Mouse (Mus musculus): ENCODE data around the gene Nr3c2. TPM values are rescaled to one million over a fixed set of nuclear protein-coding genes. Genes with fewer than 3 reads are reported as not detected.

Nr3c2 gene
- total RNA-seq, 1 experiment = 1.4 TPM

DNA sequence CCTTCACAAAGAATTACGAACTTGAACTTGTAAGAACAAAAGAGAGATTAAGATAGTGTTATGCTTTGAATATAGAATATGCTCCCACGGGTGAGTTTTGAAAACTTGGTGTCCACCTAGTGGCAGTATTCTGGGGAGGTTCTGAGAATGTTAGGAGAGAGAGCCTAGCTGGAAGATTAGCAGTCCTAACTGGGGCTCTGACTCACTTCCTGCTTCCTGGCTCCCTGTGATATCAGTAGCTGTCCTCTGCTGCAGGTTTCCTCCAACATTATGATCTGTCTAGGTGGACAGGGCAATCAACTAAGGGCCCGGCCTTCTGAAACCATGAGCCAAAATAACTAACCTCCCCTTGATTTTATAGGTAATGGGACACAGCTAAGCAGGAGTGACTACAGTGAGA is 385.2 kb downstream of the Nr3c2 start:
- Histone ChIP-seq H3K27ac (ENCODE audit: insufficient read depth, low read depth, low read length, poor library complexity, severe bottlenecking) (no peak overlapping the region), H3K9me3 (ENCODE audit: control insufficient read depth, insufficient read depth, low read depth, low read length) (no peaks in the 10 kb centered on the region), H3K4me1 (ENCODE audit: control insufficient read depth in 2 of 2, insufficient read depth in 2 of 2, low read length in 2 of 2, poor library complexity in 1 of 2) (no peaks in the 10 kb centered on the region), H3K36me3 (ENCODE audit: control insufficient read depth, insufficient read depth, low read length, poor library complexity, severe bottlenecking) (no peaks in the 10 kb centered on the region), H3K9ac (ENCODE audit: insufficient read depth, low read depth, low read length, poor library complexity, severe bottlenecking) (no peak overlapping the region), H3K4me3 (ENCODE audit: insufficient read depth in 1 of 2, low read depth in 1 of 2, low read length in 2 of 2, poor library complexity in 1 of 2, severe bottlenecking in 1 of 2) (no peak overlapping the region)
- TF ChIP-seq ZNF384 (IDR thresholded peaks at IDR 0.05; ENCODE audit: low read depth, low read length) (no peak), MAFK (IDR thresholded peaks at IDR 0.05; ENCODE audit: insufficient read depth, low read depth, low read length) (no peak), ZC3H11A (IDR thresholded peaks at IDR 0.05; ENCODE audit: borderline replicate concordance, low read depth, low read length) (no peak), CHD2 (IDR thresholded peaks at IDR 0.05; ENCODE audit: low read depth, low read length) (no peak), HCFC1 (IDR thresholded peaks at IDR 0.05; ENCODE audit: borderline replicate concordance, insufficient read depth, low read length) (no peak)
- no peak for DNase-seq (ENCODE audit: low read depth, low spot score)
- in situ Hi-C loops (cut with MboI; ENCODE audit: low sequenced_read_pairs in 2 of 2, unreplicated experiment in 2 of 2) = no loop called here

- DNase-seq (ENCODE audit: low read depth, low spot score) = no peak
- in situ Hi-C loops (cut with MboI; ENCODE audit: low sequenced_read_pairs in 2 of 2, unreplicated experiment in 2 of 2) = no loop called here
These were observed 388.8 kb downstream of the Nr3c2 start for GRCm38 (mm10) chr8:77288065-77288464.

GRCm38 (mm10) chr8:77288492-77288891 is 389.2 kb downstream of the Nr3c2 start:
- in situ Hi-C loops (cut with MboI; ENCODE audit: low sequenced_read_pairs in 2 of 2, unreplicated experiment in 2 of 2) = no loop called here
- Histone ChIP-seq H3K4me3 (ENCODE audit: insufficient read depth in 1 of 2, low read depth in 1 of 2, low read length in 2 of 2, poor library complexity in 1 of 2, severe bottlenecking in 1 of 2) (no peak overlapping the region), H3K27ac (ENCODE audit: insufficient read depth, low read depth, low read length, poor library complexity, severe bottlenecking) (no peak overlapping the region), H3K9me3 (ENCODE audit: control insufficient read depth, insufficient read depth, low read depth, low read length) (no peaks in the 10 kb centered on the region), H3K9ac (ENCODE audit: insufficient read depth, low read depth, low read length, poor library complexity, severe bottlenecking) (no peak overlapping the region), H3K4me1 (ENCODE audit: control insufficient read depth in 2 of 2, insufficient read depth in 2 of 2, low read length in 2 of 2, poor library complexity in 1 of 2) (no peaks in the 10 kb centered on the region; a peak in 1 of 4 replicates), H3K36me3 (ENCODE audit: control insufficient read depth, insufficient read depth, low read length, poor library complexity, severe bottlenecking) (no peaks in the 10 kb centered on the region)
- no peak for DNase-seq (ENCODE audit: low read depth, low spot score)
- TF ChIP-seq CHD2 (IDR thresholded peaks at IDR 0.05; ENCODE audit: low read depth, low read length) = no peak
- no peak for TF ChIP-seq ZNF384 (IDR thresholded peaks at IDR 0.05; ENCODE audit: low read depth, low read length)
- TF ChIP-seq HCFC1 (IDR thresholded peaks at IDR 0.05; ENCODE audit: borderline replicate concordance, insufficient read depth, low read length) = no peak
- no peak for TF ChIP-seq ZC3H11A (IDR thresholded peaks at IDR 0.05; ENCODE audit: borderline replicate concordance, low read depth, low read length)
- no peak for TF ChIP-seq MAFK (IDR thresholded peaks at IDR 0.05; ENCODE audit: insufficient read depth, low read depth, low read length)

More at GRCm38 (mm10) chr8:77288065-77288464, 388.8 kb downstream of the Nr3c2 start:
- Histone ChIP-seq H3K36me3 (ENCODE audit: control insufficient read depth, insufficient read depth, low read length, poor library complexity, severe bottlenecking) (no peaks in the 10 kb centered on the region), H3K27ac (ENCODE audit: insufficient read depth, low read depth, low read length, poor library complexity, severe bottlenecking) (no peak overlapping the region), H3K4me1 (ENCODE audit: control insufficient read depth in 2 of 2, insufficient read depth in 2 of 2, low read length in 2 of 2, poor library complexity in 1 of 2) (no peaks in the 10 kb centered on the region; a peak in 1 of 4 replicates), H3K9ac (ENCODE audit: insufficient read depth, low read depth, low read length, poor library complexity, severe bottlenecking) (no peak overlapping the region), H3K9me3 (ENCODE audit: control insufficient read depth, insufficient read depth, low read depth, low read length) (no peaks in the 10 kb centered on the region), H3K4me3 (ENCODE audit: insufficient read depth in 1 of 2, low read depth in 1 of 2, low read length in 2 of 2, poor library complexity in 1 of 2, severe bottlenecking in 1 of 2) (no peak overlapping the region)
- no peak for TF ChIP-seq HCFC1 (IDR thresholded peaks at IDR 0.05; ENCODE audit: borderline replicate concordance, insufficient read depth, low read length)
- TF ChIP-seq MAFK (IDR thresholded peaks at IDR 0.05; ENCODE audit: insufficient read depth, low read depth, low read length) = no peak

- no peaks in the 10 kb centered on the region for H3K36me3 ChIP-seq (ENCODE audit: control insufficient read depth, insufficient read depth, low read length, poor library complexity, severe bottlenecking)
- TF ChIP-seq ZC3H11A (IDR thresholded peaks at IDR 0.05; ENCODE audit: borderline replicate concordance, low read depth, low read length) (no peak), CHD2 (IDR thresholded peaks at IDR 0.05; ENCODE audit: low read depth, low read length) (no peak), ZNF384 (IDR thresholded peaks at IDR 0.05; ENCODE audit: low read depth, low read length) (no peak), MAFK (IDR thresholded peaks at IDR 0.05; ENCODE audit: insufficient read depth, low read depth, low read length) (no peak), HCFC1 (IDR thresholded peaks at IDR 0.05; ENCODE audit: borderline replicate concordance, insufficient read depth, low read length) (no peak)
- in situ Hi-C loops (cut with MboI; ENCODE audit: low sequenced_read_pairs in 2 of 2, unreplicated experiment in 2 of 2) = no loop called here
- H3K9me3 ChIP-seq (ENCODE audit: control insufficient read depth, insufficient read depth, low read depth, low read length) = no peaks in the 10 kb centered on the region
- H3K9ac ChIP-seq (ENCODE audit: insufficient read depth, low read depth, low read length, poor library complexity, severe bottlenecking) = no peak overlapping the region
- DNase-seq (ENCODE audit: low read depth, low spot score) = no peak
- no peaks in the 10 kb centered on the region; a peak in 1 of 4 replicates for H3K4me1 ChIP-seq (ENCODE audit: control insufficient read depth in 2 of 2, insufficient read depth in 2 of 2, low read length in 2 of 2, poor library complexity in 1 of 2)
- no peak overlapping the region for H3K27ac ChIP-seq (ENCODE audit: insufficient read depth, low read depth, low read length, poor library complexity, severe bottlenecking)
- no peak overlapping the region for H3K4me3 ChIP-seq (ENCODE audit: insufficient read depth in 1 of 2, low read depth in 1 of 2, low read length in 2 of 2, poor library complexity in 1 of 2, severe bottlenecking in 1 of 2)
These were observed 392.9 kb downstream of the Nr3c2 start for GRCm38 (mm10) chr8:77292120-77292519.

DNA sequence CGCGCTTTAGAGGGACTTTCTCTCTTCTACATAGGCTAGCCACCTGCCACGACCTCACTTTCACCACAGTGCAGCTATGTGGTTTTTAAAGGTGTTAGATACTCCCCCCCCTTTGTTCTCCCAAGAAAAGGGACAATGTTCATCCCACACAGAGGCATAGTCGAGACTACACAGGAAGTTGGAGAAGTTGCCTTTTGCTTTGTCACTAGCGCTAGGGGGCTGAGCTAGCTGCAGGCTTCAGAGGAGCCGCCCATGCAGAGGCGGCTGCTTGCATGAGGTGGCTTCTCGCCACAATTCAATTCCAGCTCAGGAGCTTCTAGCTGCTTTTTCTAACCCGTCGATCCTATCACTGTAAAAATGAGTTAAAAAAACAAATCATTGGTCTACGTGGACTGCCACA is 393.4 kb downstream of the Nr3c2 start:
- Histone ChIP-seq H3K4me3 (ENCODE audit: insufficient read depth in 1 of 2, low read depth in 1 of 2, low read length in 2 of 2, poor library complexity in 1 of 2, severe bottlenecking in 1 of 2) (no peak overlapping the region), H3K36me3 (ENCODE audit: control insufficient read depth, insufficient read depth, low read length, poor library complexity, severe bottlenecking) (no peaks in the 10 kb centered on the region), H3K9ac (ENCODE audit: insufficient read depth, low read depth, low read length, poor library complexity, severe bottlenecking) (no peak overlapping the region), H3K27ac (ENCODE audit: insufficient read depth, low read depth, low read length, poor library complexity, severe bottlenecking) (no peak overlapping the region), H3K4me1 (ENCODE audit: control insufficient read depth in 2 of 2, insufficient read depth in 2 of 2, low read length in 2 of 2, poor library complexity in 1 of 2) (no peaks in the 10 kb centered on the region; a peak in 1 of 4 replicates), H3K9me3 (ENCODE audit: control insufficient read depth, insufficient read depth, low read depth, low read length) (peaks cover 1% of the 10 kb centered on the region; the same call in 1 of the 2 replicates)
- in situ Hi-C loops (cut with MboI; ENCODE audit: low sequenced_read_pairs in 2 of 2, unreplicated experiment in 2 of 2) = no loop called here
- DNase-seq (ENCODE audit: low read depth, low spot score) = no peak
- TF ChIP-seq MAFK (IDR thresholded peaks at IDR 0.05; ENCODE audit: insufficient read depth, low read depth, low read length) (no peak), ZC3H11A (IDR thresholded peaks at IDR 0.05; ENCODE audit: borderline replicate concordance, low read depth, low read length) (no peak), CHD2 (IDR thresholded peaks at IDR 0.05; ENCODE audit: low read depth, low read length) (no peak), ZNF384 (IDR thresholded peaks at IDR 0.05; ENCODE audit: low read depth, low read length) (no peak), HCFC1 (IDR thresholded peaks at IDR 0.05; ENCODE audit: borderline replicate concordance, insufficient read depth, low read length) (no peak)
